Mouse (Mus musculus) testis, adult 2 months (tissue): ENCODE data around the gene Ncl.

Experiments used
- CTCF ChIP-seq: fragments of 200-500 bp; IDR thresholded peaks from 2 replicates; pipeline ENCODE4 v1.5.1; 2012; ENCODE audit warnings: low read depth, mild to moderate bottlenecking, inconsistent platforms, low read length, moderate library complexity; ENCODE audit not compliant: control insufficient read depth, insufficient read depth, insufficient replicate concordance
- POLR2A ChIP-seq: fragments of 200-500 bp; IDR thresholded peaks from 2 replicates; pipeline ENCODE4 v1.6.1; 2012; ENCODE audit warnings: low read depth, mild to moderate bottlenecking, inconsistent platforms, low read length, moderate library complexity; ENCODE audit not compliant: control insufficient read depth

- TF ChIP-seq CTCF (no peak), POLR2A (peak; percentile 91)
Measured at GRCm38 (mm10) chr1:86358906-86359797, at the start of gene Ncl.
